Mouse (Mus musculus) skeletal muscle tissue, adult 2 months (tissue): ENCODE results near the gene Zfp326.

Source experiments
- DNase-seq: peaks from one replicate; pipeline ENCODE4 v3.0.0-alpha.2; 2012; ENCODE audit warnings: low read depth, low spot score

Gene Zfp326

DNA sequence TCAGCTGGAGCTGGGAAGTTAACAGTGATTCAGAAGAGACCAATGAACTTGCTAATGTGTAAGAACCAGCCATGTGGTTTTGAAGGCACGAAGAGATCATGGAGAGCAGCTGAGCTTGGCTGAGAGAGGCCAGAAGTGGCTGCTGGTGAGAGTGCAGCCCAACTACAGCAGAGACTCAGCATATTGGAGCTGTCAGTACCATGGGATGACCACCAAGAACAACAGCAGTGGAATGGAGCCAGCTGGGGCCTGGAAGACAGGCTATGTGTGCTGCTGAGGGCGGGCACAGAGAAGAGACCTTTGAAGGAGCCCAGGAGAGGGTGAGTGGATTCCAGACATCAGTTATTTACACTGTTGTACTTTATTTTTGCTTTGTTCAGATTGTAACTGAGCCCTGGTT lies 65.6 kb downstream of the Zfp326 start:
- no peak for DNase-seq
